ENCODE assay signal across 11 mouse cellular contexts in genomic region chr5:71976571-71977061, GRCm38 (mm10).
DNase-seq lines count a peak whose midpoint lies in the region; ATAC-seq and TF ChIP-seq lines count a peak whose summit lies in the region.
"Had no signal": no experiment of that assay in that cellular context is flagged by ENCODE, and none has a peak within 500 bp of the region (broad histone marks: within the 10 kb centered on the region; RNA-seq: fewer than 3 reads in every experiment).

No protein-coding gene starts in this region.

- H3K9ac ChIP-seq in hindbrain, postnatal 0 days (replicated peaks; ENCODE audit: low read length), result no peak overlapping the region
- H3K9ac ChIP-seq in midbrain, embryonic 12.5 days (replicated peaks), result no peak overlapping the region
- no peak overlapping the region for H3K9ac ChIP-seq in stomach, postnatal 0 days (ENCODE audit: low read length)
- H3K9ac ChIP-seq in intestine, embryonic 16.5 days (ENCODE audit: low read depth, low read length), result no peak overlapping the region
- H3K9ac ChIP-seq: embryonic facial prominence, embryonic 13.5 days; lung, embryonic 15.5 days had no signal

- peak; percentile 31; the same call in 1 of the 2 replicates for TF ChIP-seq CTCF in hindbrain, postnatal 0 days (IDR thresholded peaks at IDR 0.05; ENCODE audit: low read depth)
- TF ChIP-seq CTCF in stomach, postnatal 0 days (IDR thresholded peaks at IDR 0.05; ENCODE audit: low read depth), result no peak

- peaks cover 8% of the 10 kb centered on the region for H3K4me1 ChIP-seq in hindbrain, postnatal 0 days (ENCODE audit: insufficient read depth, low read length)
- H3K4me1 ChIP-seq in midbrain, embryonic 12.5 days, result peaks cover 6% of the 10 kb centered on the region; the same call in 1 of the 2 replicates
- H3K4me1 ChIP-seq in stomach, postnatal 0 days (replicated peaks; ENCODE audit: control insufficient read depth, insufficient read depth), result no peaks in the 10 kb centered on the region
- H3K4me1 ChIP-seq in intestine, embryonic 16.5 days (ENCODE audit: control insufficient read depth, insufficient read depth, low read length), result no peaks in the 10 kb centered on the region
- H3K4me1 ChIP-seq: embryonic facial prominence, embryonic 13.5 days; lung, embryonic 15.5 days had no signal

- H3K27me3 ChIP-seq in hindbrain, postnatal 0 days (ENCODE audit: insufficient read depth, low read length), result no peaks in the 10 kb centered on the region
- no peaks in the 10 kb centered on the region for H3K27me3 ChIP-seq in midbrain, embryonic 12.5 days
- H3K27me3 ChIP-seq in stomach, postnatal 0 days (ENCODE audit: control insufficient read depth, insufficient read depth, low read length), result no peaks in the 10 kb centered on the region
- no peaks in the 10 kb centered on the region for H3K27me3 ChIP-seq in intestine, embryonic 16.5 days (replicated peaks; ENCODE audit: control insufficient read depth, insufficient read depth, low read length)
- H3K27me3 ChIP-seq: embryonic facial prominence, embryonic 13.5 days; lung, embryonic 15.5 days had no signal

- 0 out of 2 replicates have a peak overlapping the region, but pooled peaks have one; percentile 10 for H3K4me2 ChIP-seq in hindbrain, postnatal 0 days (ENCODE audit: low read depth, low read length)
- no peak overlapping the region for H3K4me2 ChIP-seq in midbrain, embryonic 12.5 days (replicated peaks)
- H3K4me2 ChIP-seq in stomach, postnatal 0 days (replicated peaks; ENCODE audit: low read depth), result no peak overlapping the region
- H3K4me2 ChIP-seq in intestine, embryonic 16.5 days (ENCODE audit: low read depth, low read length), result no peak overlapping the region
- H3K4me2 ChIP-seq: embryonic facial prominence, embryonic 13.5 days; lung, embryonic 15.5 days had no signal

- H3K27ac ChIP-seq in hindbrain, postnatal 0 days, result peak overlapping the region; percentile 74
- peak overlapping the region; percentile 49; the same call in 1 of the 2 replicates for H3K27ac ChIP-seq in midbrain, embryonic 12.5 days (replicated peaks)
- no peak overlapping the region for H3K27ac ChIP-seq in stomach, postnatal 0 days (replicated peaks)
- H3K27ac ChIP-seq in intestine, embryonic 16.5 days (ENCODE audit: low read length), result no peak overlapping the region
- H3K27ac ChIP-seq: embryonic facial prominence, embryonic 13.5 days; lung, embryonic 15.5 days had no signal

- WGBS in hindbrain, postnatal 0 days, result 10% methylated on average over 5 of the region's 5 CpGs
- 27% methylated on average over 5 of the region's 5 CpGs for WGBS in midbrain, embryonic 12.5 days
- 62% methylated on average over 5 of the region's 5 CpGs for WGBS in stomach, postnatal 0 days
- 52% methylated on average over 5 of the region's 5 CpGs for WGBS in intestine, embryonic 16.5 days

- peak; percentile 95 for ATAC-seq in hindbrain, postnatal 0 days
- peak; percentile 94 for ATAC-seq in midbrain, embryonic 12.5 days (ENCODE audit: low FRiP score, low read depth)
- no peak for ATAC-seq in stomach, postnatal 0 days (ENCODE audit: low FRiP score, low TSS enrichment)
- ATAC-seq in intestine, embryonic 16.5 days, result no peak
- ATAC-seq: intestine, postnatal 0 days had no signal

- DNase-seq in brain, embryonic 18.5 days (ENCODE audit: low read depth, low spot score), result peak; percentile 76
- DNase-seq in cerebellum, postnatal 10 days, result peak; percentile 88 to 90
- peak; percentile 90 for DNase-seq in hindbrain, postnatal 0 days (ENCODE audit: low spot score)
- DNase-seq in urinary bladder, postnatal 4 days (ENCODE audit: low spot score in 2 of 2), result no peak
- DNase-seq in stomach, postnatal 0 days (ENCODE audit: low spot score), result no peak
- DNase-seq in thymus, postnatal 14 days, result no peak

- no peak for TF ChIP-seq EP300 in stomach, postnatal 0 days (optimal IDR thresholded peaks at IDR 0.05)

- no peaks in the 10 kb centered on the region for H3K9me3 ChIP-seq in hindbrain, postnatal 0 days (ENCODE audit: low read length)
- no peaks in the 10 kb centered on the region for H3K9me3 ChIP-seq in midbrain, embryonic 12.5 days
- no peaks in the 10 kb centered on the region for H3K9me3 ChIP-seq in stomach, postnatal 0 days (ENCODE audit: control insufficient read depth, low read length)
- H3K9me3 ChIP-seq in intestine, embryonic 16.5 days (ENCODE audit: control insufficient read depth, low read length), result no peaks in the 10 kb centered on the region
- H3K9me3 ChIP-seq: embryonic facial prominence, embryonic 13.5 days; lung, embryonic 15.5 days had no signal

- H3K36me3 ChIP-seq in hindbrain, postnatal 0 days (ENCODE audit: insufficient read depth, low read length), result no peaks in the 10 kb centered on the region
- H3K36me3 ChIP-seq in midbrain, embryonic 12.5 days, result no peaks in the 10 kb centered on the region
- no peaks in the 10 kb centered on the region for H3K36me3 ChIP-seq in stomach, postnatal 0 days (ENCODE audit: control insufficient read depth, insufficient read depth, low read length)
- H3K36me3 ChIP-seq in intestine, embryonic 16.5 days (ENCODE audit: control insufficient read depth, insufficient read depth, low read length), result no peaks in the 10 kb centered on the region
- H3K36me3 ChIP-seq: embryonic facial prominence, embryonic 13.5 days; lung, embryonic 15.5 days had no signal

- H3K4me3 ChIP-seq in hindbrain, postnatal 0 days (ENCODE audit: low read length), result no peak overlapping the region
- H3K4me3 ChIP-seq in midbrain, embryonic 12.5 days, result no peak overlapping the region
- H3K4me3 ChIP-seq in stomach, postnatal 0 days (ENCODE audit: low read depth, low read length), result no peak overlapping the region
- H3K4me3 ChIP-seq in intestine, embryonic 16.5 days (ENCODE audit: low read length), result no peak overlapping the region
- H3K4me3 ChIP-seq: embryonic facial prominence, embryonic 13.5 days; lung, embryonic 15.5 days had no signal

Comparison
In these comparisons a context has a peak if more than half of its experiments do, and no peak if none do; other contexts are left out.
1. DNase-seq: peak in brain, embryonic 18.5 days (single experiment), cerebellum, postnatal 10 days (2 of 2) and hindbrain, postnatal 0 days (single experiment); none in urinary bladder, postnatal 4 days (0 of 2), stomach, postnatal 0 days (single experiment) and thymus, postnatal 14 days (single experiment).
2. ATAC-seq: peak in hindbrain, postnatal 0 days (single experiment) and midbrain, embryonic 12.5 days (single experiment); none in stomach, postnatal 0 days (single experiment) and intestine, embryonic 16.5 days (single experiment).
3. H3K27ac ChIP-seq: peak in hindbrain, postnatal 0 days (single experiment) and midbrain, embryonic 12.5 days (single experiment); none in stomach, postnatal 0 days (single experiment) and intestine, embryonic 16.5 days (single experiment).